Mouse (Mus musculus) heart, embryonic 11.5 days (tissue): ENCODE data around the gene Ccdc162. TPM values are rescaled to one million over a fixed set of nuclear protein-coding genes. Genes with fewer than 3 reads are reported as not detected.

Source experiments
- ATAC-seq: fragments of 200-750 bp; cut with Nextera tagmentation; replicated peaks from 2 replicates; pipeline ENCODE4 v1.8.0; 2017; ENCODE audit warnings: moderate library complexity; ENCODE audit not compliant: insufficient number of reproducible peaks, low FRiP score, low TSS enrichment
- H3K27ac ChIP-seq: fragments of 300-500 bp; sonication (generic); 2 replicates; pipeline ENCODE4 v1.5.1; 2014; ENCODE audit warnings: mild to moderate bottlenecking, low read depth, low read length
- H3K27me3 ChIP-seq: fragments of 300-500 bp; sonication (generic); 2 replicates; pipeline ENCODE4 v1.6.1; 2014; ENCODE audit warnings: mild to moderate bottlenecking, low read length, mixed read lengths; ENCODE audit not compliant: control insufficient read depth, insufficient read depth
- H3K36me3 ChIP-seq: fragments of 300-500 bp; sonication (generic); 2 replicates; pipeline ENCODE4 v1.6.1; 2014; ENCODE audit warnings: mild to moderate bottlenecking, low read length, moderate library complexity, mixed read lengths; ENCODE audit not compliant: control insufficient read depth, insufficient read depth
- H3K4me1 ChIP-seq: fragments of 300-500 bp; sonication (generic); 2 replicates; pipeline ENCODE4 v1.6.1; 2014; ENCODE audit warnings: low read length; ENCODE audit not compliant: control insufficient read depth, insufficient read depth
- H3K4me2 ChIP-seq: fragments of 300-500 bp; sonication (generic); 2 replicates; pipeline ENCODE4 v1.6.1; 2014; ENCODE audit warnings: mild to moderate bottlenecking, moderate library complexity
- H3K4me3 ChIP-seq: fragments of 300-500 bp; sonication (generic); 2 replicates; pipeline ENCODE4 v1.5.1; 2014; ENCODE audit warnings: low read depth, low read length
- H3K9ac ChIP-seq: fragments of 300-500 bp; sonication (generic); 2 replicates; pipeline ENCODE4 v1.6.1; 2014; ENCODE audit warnings: mild to moderate bottlenecking, low read depth, low read length, moderate library complexity
- H3K9me3 ChIP-seq: fragments of 300-500 bp; sonication (generic); replicated peaks from 2 replicates; pipeline ENCODE4 v1.6.1; 2016; ENCODE audit warnings: low read length; ENCODE audit not compliant: control insufficient read depth
- WGBS: fragments of 180-500 bp; shearing (Covaris S2); extraction: QIAGEN DNeasy Blood & Tissue Kit; methylation state at CpG from one replicate; pipeline ENCODE4 v1.1.7; 2014; ENCODE audit not compliant: insufficient replicate concordance; 5-methylcytosine and 5-hydroxymethylcytosine counted together
- polyA plus RNA-seq: library from polyadenylated mRNA; unstranded; fragments of >200 nt; fragmentation: Nextera tagmentation; extraction: Ambion mirVana; gene quantifications from 2 replicates; pipeline ENCODE4 v1.2.1, GENCODE M21; 2014

Gene Ccdc162
- polyA plus RNA-seq, 1 experiment from 2014 or later = 0.82 TPM

- Histone ChIP-seq H3K9ac (peak overlapping the region; percentile 69), H3K4me1 (0 out of 2 replicates have a peak, but pooled peaks cover 3% of the 10 kb centered on the region), H3K27me3 (0 out of 2 replicates have a peak, but pooled peaks cover 2% of the 10 kb centered on the region), H3K36me3 (no peaks in the 10 kb centered on the region), H3K27ac (no peak overlapping the region), H3K9me3 (no peaks in the 10 kb centered on the region), H3K4me2 (peak overlapping the region; percentile 59), H3K4me3 (peak overlapping the region; percentile 33)
- WGBS = 1% methylated on average over 21 of the region's 21 CpGs
- no peak; the same call in 1 of the 2 replicates for ATAC-seq
These were observed 31.9 kb downstream of the Ccdc162 start for GRCm38 (mm10) chr10:41684548-41684996.

- no peak overlapping the region for H3K4me3 ChIP-seq
- no peak for ATAC-seq
- 0 out of 2 replicates have a peak, but pooled peaks cover 2% of the 10 kb centered on the region for H3K27me3 ChIP-seq
- H3K27ac ChIP-seq = no peak overlapping the region
- WGBS = 41% methylated on average over 16 of the region's 16 CpGs
- H3K9me3 ChIP-seq = no peaks in the 10 kb centered on the region
- no peak overlapping the region for H3K4me2 ChIP-seq
- 0 out of 2 replicates have a peak, but pooled peaks cover 3% of the 10 kb centered on the region for H3K4me1 ChIP-seq
- H3K36me3 ChIP-seq = no peaks in the 10 kb centered on the region
- H3K9ac ChIP-seq = 0 out of 2 replicates have a peak overlapping the region, but pooled peaks have one; percentile 5
These were observed 33.7 kb downstream of the Ccdc162 start for GRCm38 (mm10) chr10:41682546-41683393.

- Histone ChIP-seq H3K9me3 (no peaks in the 10 kb centered on the region), H3K27ac (no peak overlapping the region), H3K4me2 (peak overlapping the region; percentile 49), H3K4me3 (peak overlapping the region; percentile 16; the same call in 1 of the 2 replicates), H3K27me3 (0 out of 2 replicates have a peak, but pooled peaks cover under 1% of the 10 kb centered on the region), H3K36me3 (no peaks in the 10 kb centered on the region), H3K4me1 (no peaks in the 10 kb centered on the region), H3K9ac (0 out of 2 replicates have a peak overlapping the region, but pooled peaks have one; percentile 34)
- WGBS = 28% methylated on average over 18 of the region's 18 CpGs
- no peak for ATAC-seq
These were observed 37.6 kb downstream of the Ccdc162 start for GRCm38 (mm10) chr10:41678746-41679360.

- 46% methylated on average over 8 of the region's 8 CpGs for WGBS
- no peak for ATAC-seq
- H3K36me3 ChIP-seq = no peaks in the 10 kb centered on the region
- H3K4me1 ChIP-seq = no peaks in the 10 kb centered on the region
- no peak overlapping the region for H3K27ac ChIP-seq
- H3K9ac ChIP-seq = no peak overlapping the region
- H3K27me3 ChIP-seq = no peaks in the 10 kb centered on the region
- no peak overlapping the region for H3K4me2 ChIP-seq
- H3K4me3 ChIP-seq = no peak overlapping the region
- H3K9me3 ChIP-seq = no peaks in the 10 kb centered on the region
These were observed 39.0 kb downstream of the Ccdc162 start for GRCm38 (mm10) chr10:41677396-41677795.

GRCm38 (mm10) chr10:41676661-41677061 lies 39.8 kb downstream of the Ccdc162 start:
- H3K4me2 ChIP-seq = no peak overlapping the region
- 72% methylated on average over 6 of the region's 6 CpGs for WGBS
- no peaks in the 10 kb centered on the region for H3K36me3 ChIP-seq
- no peaks in the 10 kb centered on the region for H3K9me3 ChIP-seq
- no peak overlapping the region for H3K4me3 ChIP-seq
- no peak for ATAC-seq
- no peaks in the 10 kb centered on the region for H3K4me1 ChIP-seq
- H3K9ac ChIP-seq = no peak overlapping the region
- H3K27ac ChIP-seq = no peak overlapping the region
- H3K27me3 ChIP-seq = no peaks in the 10 kb centered on the region

- H3K4me1 ChIP-seq = no peaks in the 10 kb centered on the region
- no peaks in the 10 kb centered on the region for H3K9me3 ChIP-seq
- no peak for ATAC-seq
- H3K9ac ChIP-seq = no peak overlapping the region
- no peaks in the 10 kb centered on the region for H3K27me3 ChIP-seq
- no peak overlapping the region for H3K4me3 ChIP-seq
- no peaks in the 10 kb centered on the region for H3K36me3 ChIP-seq
- no peak overlapping the region for H3K27ac ChIP-seq
- no peak overlapping the region for H3K4me2 ChIP-seq
- WGBS = 77% methylated on average over 6 of the region's 6 CpGs
These were observed 40.4 kb downstream of the Ccdc162 start for GRCm38 (mm10) chr10:41675842-41676571.

- WGBS = 58% methylated on average over 6 of the region's 6 CpGs
These were observed 41.2 kb downstream of the Ccdc162 start for GRCm38 (mm10) chr10:41675243-41675642.

GRCm38 (mm10) chr10:41674362-41674761 lies 42.1 kb downstream of the Ccdc162 start:
- ATAC-seq = no peak
- Histone ChIP-seq H3K36me3 (no peaks in the 10 kb centered on the region), H3K4me2 (no peak overlapping the region), H3K4me3 (no peak overlapping the region), H3K9ac (no peak overlapping the region), H3K9me3 (no peaks in the 10 kb centered on the region), H3K27ac (no peak overlapping the region), H3K27me3 (no peaks in the 10 kb centered on the region), H3K4me1 (no peaks in the 10 kb centered on the region)
- 63% methylated on average over 3 of the region's 3 CpGs for WGBS

More at GRCm38 (mm10) chr10:41675243-41675642, 41.2 kb downstream of the Ccdc162 start:
- Histone ChIP-seq H3K9me3 (no peaks in the 10 kb centered on the region), H3K4me3 (no peak overlapping the region), H3K36me3 (no peaks in the 10 kb centered on the region), H3K27ac (no peak overlapping the region), H3K27me3 (no peaks in the 10 kb centered on the region), H3K4me2 (no peak overlapping the region), H3K9ac (no peak overlapping the region), H3K4me1 (no peaks in the 10 kb centered on the region)
- ATAC-seq = no peak
